Mouse (Mus musculus) embryonic facial prominence, embryonic 12.5 days (tissue): ENCODE measurements around the gene Adipor2. TPM values are rescaled to one million over a fixed set of nuclear protein-coding genes. Genes with fewer than 3 reads are reported as not detected.
A peak's percentile ranks its signal among the peaks of the same experiment; 100 is the strongest.

Experiments used
- ATAC-seq: fragments of 200-750 bp; cut with Nextera tagmentation; 2 replicates; pipeline ENCODE4 v1.8.0; 2017; ENCODE audit not compliant: insufficient number of reproducible peaks, insufficient read depth, low FRiP score, low TSS enrichment
- H3K27ac ChIP-seq: fragments of 300-500 bp; sonication (generic); 2 replicates; pipeline ENCODE4 v1.5.1; 2016; ENCODE audit warnings: mild to moderate bottlenecking
- H3K27me3 ChIP-seq: fragments of 300-500 bp; sonication (generic); 2 replicates; pipeline ENCODE4 v1.6.1; 2016; ENCODE audit warnings: mild to moderate bottlenecking, moderate library complexity
- H3K36me3 ChIP-seq: fragments of 300-500 bp; sonication (generic); 2 replicates; pipeline ENCODE4 v1.6.1; 2016; ENCODE audit warnings: mild to moderate bottlenecking
- H3K4me1 ChIP-seq: fragments of 300-500 bp; sonication (generic); 2 replicates; pipeline ENCODE4 v1.6.1; 2016
- H3K4me2 ChIP-seq: fragments of 300-500 bp; sonication (generic); replicated peaks from 2 replicates; pipeline ENCODE4 v1.6.1; 2016; ENCODE audit warnings: mild to moderate bottlenecking, moderate library complexity
- H3K4me3 ChIP-seq: fragments of 300-500 bp; sonication (generic); 2 replicates; pipeline ENCODE4 v1.5.1; 2016; ENCODE audit warnings: mild to moderate bottlenecking
- H3K9ac ChIP-seq: fragments of 300-500 bp; sonication (generic); 2 replicates; pipeline ENCODE4 v1.6.1; 2016; ENCODE audit warnings: mild to moderate bottlenecking, moderate library complexity
- H3K9me3 ChIP-seq: fragments of 300-500 bp; sonication (generic); 2 replicates; pipeline ENCODE4 v1.6.1; 2016; ENCODE audit warnings: mild to moderate bottlenecking, moderate library complexity
- WGBS: fragments of 180-500 bp; shearing (Covaris S2); methylation state at CpG from one replicate; pipeline ENCODE4 v1.1.7; 2016; 5-methylcytosine and 5-hydroxymethylcytosine counted together
- polyA plus RNA-seq: library from polyadenylated mRNA; unstranded; fragments of >200 nt; fragmentation: Nextera tagmentation; extraction: Ambion mirVana; gene quantifications from 2 replicates; pipeline ENCODE4 v1.2.1, GENCODE M21; 2016

Gene Adipor2
- polyA plus RNA-seq, 1 experiment from 2014 or later: 30.2 TPM

GRCm38 (mm10) chr6:119418392-119419251, 1.1 kb upstream of the Adipor2 start:
- no peaks in the 10 kb centered on the region for H3K36me3 ChIP-seq
- whole genome bisulfite sequencing: 34% methylated on average over 7 of the region's 7 CpGs
- ATAC-seq: peak; percentile 63; the same call in 1 of the 2 replicates
- no peak overlapping the region for H3K9ac ChIP-seq
- no peak overlapping the region for H3K4me3 ChIP-seq
- H3K4me2 ChIP-seq: no peak overlapping the region
- H3K4me1 ChIP-seq: no peaks in the 10 kb centered on the region
- H3K9me3 ChIP-seq: no peaks in the 10 kb centered on the region
- no peaks in the 10 kb centered on the region for H3K27me3 ChIP-seq
- no peak overlapping the region for H3K27ac ChIP-seq

- Histone ChIP-seq H3K9ac (no peak overlapping the region), H3K4me1 (no peaks in the 10 kb centered on the region), H3K9me3 (no peaks in the 10 kb centered on the region), H3K27me3 (no peaks in the 10 kb centered on the region), H3K4me2 (peak overlapping the region; percentile 16; the same call in 1 of the 2 replicates), H3K36me3 (no peaks in the 10 kb centered on the region), H3K4me3 (no peak overlapping the region), H3K27ac (no peak overlapping the region)
- WGBS: 64% methylated on average over 7 of the region's 7 CpGs
- ATAC-seq: no peak
These were observed 317 bp upstream of the Adipor2 start for GRCm38 (mm10) chr6:119417821-119418220.

- 61% methylated on average over 6 of the region's 6 CpGs for WGBS
- H3K4me1 ChIP-seq: no peaks in the 10 kb centered on the region
- H3K4me2 ChIP-seq: no peak overlapping the region
- no peak for ATAC-seq
- H3K36me3 ChIP-seq: no peaks in the 10 kb centered on the region
- H3K9ac ChIP-seq: no peak overlapping the region
- H3K27ac ChIP-seq: no peak overlapping the region
- no peak overlapping the region for H3K4me3 ChIP-seq
- no peaks in the 10 kb centered on the region for H3K27me3 ChIP-seq
- no peaks in the 10 kb centered on the region for H3K9me3 ChIP-seq
These were observed 861 bp downstream of the Adipor2 start for GRCm38 (mm10) chr6:119416643-119417042.

GRCm38 (mm10) chr6:119414262-119415043, 3.1 kb downstream of the Adipor2 start:
- H3K9me3 ChIP-seq: no peaks in the 10 kb centered on the region
- H3K36me3 ChIP-seq: no peaks in the 10 kb centered on the region
- 86% methylated on average over 15 of the region's 15 CpGs for WGBS
- H3K4me1 ChIP-seq: no peaks in the 10 kb centered on the region
- no peak overlapping the region for H3K27ac ChIP-seq
- no peak overlapping the region for H3K9ac ChIP-seq
- no peak overlapping the region for H3K4me2 ChIP-seq
- no peaks in the 10 kb centered on the region for H3K27me3 ChIP-seq
- ATAC-seq: no peak
- H3K4me3 ChIP-seq: no peak overlapping the region

GRCm38 (mm10) chr6:119412588-119412987, 4.9 kb downstream of the Adipor2 start:
- Histone ChIP-seq H3K4me2 (no peak overlapping the region), H3K36me3 (no peaks in the 10 kb centered on the region), H3K9me3 (no peaks in the 10 kb centered on the region), H3K27me3 (no peaks in the 10 kb centered on the region), H3K27ac (no peak overlapping the region), H3K4me1 (no peaks in the 10 kb centered on the region), H3K9ac (no peak overlapping the region), H3K4me3 (no peak overlapping the region)
- ATAC-seq: no peak
- 94% methylated on average over 4 of the region's 4 CpGs for WGBS

GRCm38 (mm10) chr6:119411511-119411910, 6.0 kb downstream of the Adipor2 start:
- Histone ChIP-seq H3K4me2 (no peak overlapping the region), H3K27me3 (no peaks in the 10 kb centered on the region), H3K27ac (no peak overlapping the region), H3K9ac (no peak overlapping the region), H3K4me3 (no peak overlapping the region), H3K9me3 (no peaks in the 10 kb centered on the region), H3K4me1 (no peaks in the 10 kb centered on the region), H3K36me3 (no peaks in the 10 kb centered on the region)
- ATAC-seq: no peak
- 87% methylated on average over 3 of the region's 3 CpGs for WGBS

GRCm38 (mm10) chr6:119409766-119410165, 7.7 kb downstream of the Adipor2 start:
- no peak overlapping the region for H3K9ac ChIP-seq
- no peak for ATAC-seq

GRCm38 (mm10) chr6:119408582-119408981, 8.9 kb downstream of the Adipor2 start:
- no peaks in the 10 kb centered on the region for H3K9me3 ChIP-seq
- no peak overlapping the region for H3K4me2 ChIP-seq
- no peak overlapping the region for H3K9ac ChIP-seq
- no peaks in the 10 kb centered on the region for H3K4me1 ChIP-seq
- H3K27ac ChIP-seq: no peak overlapping the region
- WGBS: 69% methylated on average over 9 of the region's 9 CpGs
- no peak for ATAC-seq
- H3K36me3 ChIP-seq: no peaks in the 10 kb centered on the region
- H3K27me3 ChIP-seq: no peaks in the 10 kb centered on the region
- H3K4me3 ChIP-seq: no peak overlapping the region

More at GRCm38 (mm10) chr6:119409766-119410165, 7.7 kb downstream of the Adipor2 start:
- Histone ChIP-seq H3K27ac (no peak overlapping the region), H3K36me3 (no peaks in the 10 kb centered on the region), H3K4me2 (no peak overlapping the region), H3K9me3 (no peaks in the 10 kb centered on the region), H3K27me3 (no peaks in the 10 kb centered on the region), H3K4me3 (no peak overlapping the region), H3K4me1 (no peaks in the 10 kb centered on the region)
- WGBS: 69% methylated on average over 1 of the region's 1 CpGs

- Histone ChIP-seq H3K27ac (no peak overlapping the region), H3K9me3 (no peaks in the 10 kb centered on the region), H3K36me3 (no peaks in the 10 kb centered on the region), H3K4me3 (no peak overlapping the region), H3K9ac (no peak overlapping the region), H3K4me2 (no peak overlapping the region), H3K4me1 (no peaks in the 10 kb centered on the region), H3K27me3 (no peaks in the 10 kb centered on the region)
- no peak for ATAC-seq
- 63% methylated on average over 6 of the region's 6 CpGs for WGBS
These were observed 9.7 kb downstream of the Adipor2 start for GRCm38 (mm10) chr6:119407818-119408217.

- Histone ChIP-seq H3K27ac (no peak overlapping the region), H3K9me3 (no peaks in the 10 kb centered on the region)
These were observed 11.0 kb downstream of the Adipor2 start for GRCm38 (mm10) chr6:119406528-119406927.

GRCm38 (mm10) chr6:119405310-119405709, 12.2 kb downstream of the Adipor2 start:
- H3K4me2 ChIP-seq: no peak overlapping the region

More at GRCm38 (mm10) chr6:119406528-119406927, 11.0 kb downstream of the Adipor2 start:
- ATAC-seq: no peak
- H3K9ac ChIP-seq: no peak overlapping the region
- no peaks in the 10 kb centered on the region for H3K36me3 ChIP-seq
- no peak overlapping the region for H3K4me2 ChIP-seq
- H3K4me3 ChIP-seq: no peak overlapping the region
- H3K4me1 ChIP-seq: no peaks in the 10 kb centered on the region
- 79% methylated on average over 8 of the region's 8 CpGs for WGBS
- H3K27me3 ChIP-seq: no peaks in the 10 kb centered on the region

GRCm38 (mm10) chr6:119404854-119405253, 12.7 kb downstream of the Adipor2 start:
- Histone ChIP-seq H3K27me3 (no peaks in the 10 kb centered on the region), H3K4me3 (no peak overlapping the region), H3K36me3 (no peaks in the 10 kb centered on the region), H3K9me3 (no peaks in the 10 kb centered on the region), H3K27ac (no peak overlapping the region), H3K4me1 (no peaks in the 10 kb centered on the region), H3K4me2 (no peak overlapping the region), H3K9ac (no peak overlapping the region)
- no peak for ATAC-seq
- 76% methylated on average over 4 of the region's 4 CpGs for WGBS

More at GRCm38 (mm10) chr6:119405310-119405709, 12.2 kb downstream of the Adipor2 start:
- no peaks in the 10 kb centered on the region for H3K9me3 ChIP-seq
- no peaks in the 10 kb centered on the region for H3K36me3 ChIP-seq
- WGBS: 77% methylated on average over 7 of the region's 7 CpGs
- no peak overlapping the region for H3K27ac ChIP-seq
- ATAC-seq: no peak
- H3K4me3 ChIP-seq: no peak overlapping the region
- H3K27me3 ChIP-seq: no peaks in the 10 kb centered on the region
- no peak overlapping the region for H3K9ac ChIP-seq
- H3K4me1 ChIP-seq: no peaks in the 10 kb centered on the region
